Mouse (Mus musculus): ENCODE results near the gene Bcl2l13.

DNA sequence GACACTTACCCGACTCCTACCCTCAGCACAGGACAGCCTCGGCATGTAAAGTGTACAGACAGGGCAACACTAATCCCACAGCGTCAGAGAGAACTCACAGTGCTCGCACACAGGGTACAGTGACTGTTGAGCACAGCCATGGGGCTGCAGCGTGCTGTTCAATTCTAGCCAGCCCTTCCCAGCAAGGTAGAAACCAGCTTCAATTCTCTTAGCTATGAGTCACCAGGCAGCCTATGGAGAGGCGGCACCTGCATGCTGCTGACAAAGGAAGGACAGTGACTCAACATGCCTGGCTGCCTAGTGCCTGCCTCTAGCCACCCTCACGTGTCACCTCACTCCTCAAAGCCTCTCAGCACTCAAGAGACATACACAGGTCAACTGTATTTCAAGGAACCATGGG is 38.0 kb upstream of the Bcl2l13 start:
- TF ChIP-seq POLR2A (IDR thresholded peaks at IDR 0.05; ENCODE audit: insufficient read length, low read depth) (no peak), USF1 (IDR thresholded peaks at IDR 0.05; ENCODE audit: low read depth) (no peak), POLR2AphosphoS2 (IDR thresholded peaks at IDR 0.05; ENCODE audit: insufficient read length, low read depth) (no peak), MAX (IDR thresholded peaks at IDR 0.05; ENCODE audit: low read depth) (no peak), SRF (IDR thresholded peaks at IDR 0.05; ENCODE audit: control insufficient read depth, insufficient read length, low read depth) (no peak), REST (IDR thresholded peaks at IDR 0.05; ENCODE audit: insufficient read depth, insufficient read length) (no peak), E2F4 (IDR thresholded peaks at IDR 0.05; ENCODE audit: insufficient read depth) (no peak)

All from myocyte (in vitro differentiated cells).